Mouse (Mus musculus) B cell, adult 67 days (primary cell): Measurements from ENCODE around the gene Gdf2. TPM values are rescaled to one million over a fixed set of nuclear protein-coding genes. Genes with fewer than 3 reads are reported as not detected.

Experiments
- total RNA-seq, 2 experiments: library from RNA; stranded (reverse); gene quantifications; 4 replicates each; pipeline ENCODE4 v1.2.4; 2023

Gdf2 gene
- not detected for total RNA-seq

DNA sequence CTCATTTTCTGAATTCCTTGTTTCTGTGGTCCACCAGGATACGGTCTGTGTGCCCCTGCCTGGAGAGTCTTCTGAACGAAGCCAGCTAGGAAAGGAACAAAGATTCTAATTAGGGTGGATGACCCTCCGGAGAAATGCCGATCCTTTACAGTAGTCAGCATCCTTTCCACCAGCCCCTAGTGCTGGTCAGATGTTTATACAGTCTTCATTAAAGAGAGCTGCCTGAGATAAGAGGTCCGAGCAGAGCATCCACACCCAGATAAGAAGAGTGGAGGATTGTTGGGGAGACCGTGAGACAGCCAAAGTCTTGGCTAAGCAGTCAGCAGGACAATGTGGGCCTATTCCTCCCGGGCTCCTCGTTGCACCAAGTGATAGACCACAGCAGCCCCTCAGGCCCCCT lies at the start of gene Gdf2:
TSS of gene Gdf2 (plus strand) at position 301 of the 400 bp plus-strand sequence.

GRCm38 (mm10) chr14:33923168-33924070 lies 17.4 kb upstream of the Gdf2 start, which contains the start of gene Gdf10:
TSS of gene Gdf10 (plus strand) at chr14:33923587.

DNA sequence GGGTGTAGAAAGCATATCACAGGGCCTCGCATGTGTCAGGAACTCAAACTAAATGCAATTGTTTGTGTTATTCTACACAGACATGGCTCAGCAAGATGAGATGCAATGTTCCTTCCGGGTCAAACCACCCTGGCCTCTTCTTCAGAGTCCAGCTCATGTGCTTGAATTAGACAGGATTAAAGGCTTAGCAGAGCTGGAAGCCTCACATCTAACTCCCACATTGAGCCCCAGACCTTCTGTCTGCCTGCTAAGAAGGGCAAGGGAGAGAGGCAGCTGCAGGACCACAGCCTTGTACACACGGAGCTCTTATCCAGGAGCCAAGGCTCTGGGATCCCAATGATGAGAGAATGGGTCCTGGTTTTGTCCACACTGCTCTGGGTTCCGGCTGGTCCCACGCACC lies 12.9 kb downstream of the Gdf2 start, which contains the start of gene Rbp3:
TSS of gene Rbp3 (plus strand) at position 243 of the 400 bp plus-strand sequence.

GRCm38 (mm10) chr14:33978604-33979059 lies 37.8 kb downstream of the Gdf2 start, which contains the start of gene Zfp488:
TSS of gene Zfp488 (minus strand) at chr14:33978764.

Other genes with a start within 250 kb of the Gdf2 start
- not detected for gene Gdf10, start 17.5 kb upstream of the Gdf2 start, total RNA-seq
- gene Rbp3, start 13.0 kb downstream of the Gdf2 start, total RNA-seq: not detected
- under 1 TPM; 0.21 to 0.35 TPM for gene Zfp488, start 37.7 kb downstream of the Gdf2 start, total RNA-seq
- not detected for gene Gm30083, start 74.1 kb downstream of the Gdf2 start, total RNA-seq
- not detected for gene Gm5460, start 75.7 kb downstream of the Gdf2 start, total RNA-seq
- gene Antxrl, start 111.7 kb downstream of the Gdf2 start, total RNA-seq: not detected
- gene Anxa8, start 144.9 kb downstream of the Gdf2 start, total RNA-seq: not detected
- not detected for gene A630023A22Rik, start 161.7 kb downstream of the Gdf2 start, total RNA-seq
- not detected for gene Npy4r, start 211.4 kb downstream of the Gdf2 start, total RNA-seq